Mouse (Mus musculus): Measurements from ENCODE around the gene Psd. TPM values are rescaled to one million over a fixed set of nuclear protein-coding genes. Genes with fewer than 3 reads are reported as not detected.
A peak's percentile ranks its signal among the peaks of the same experiment; 100 is the strongest.

Psd gene
- polyA plus RNA-seq, 1 experiment from 2014 or later, result 146 TPM

GRCm38 (mm10) chr19:46305432-46306267 lies 21.3 kb downstream of the Psd start:
- Histone ChIP-seq H3K27ac (ENCODE audit: low read length) (no peak overlapping the region), H3K4me3 (ENCODE audit: low read depth, low read length) (peak overlapping the region; percentile 45), H3K4me1 (ENCODE audit: control insufficient read depth, insufficient read depth, low read length) (peaks cover 22% of the 10 kb centered on the region), H3K4me2 (ENCODE audit: low read length) (peak overlapping the region; percentile 80), H3K9ac (ENCODE audit: low read depth, low read length) (peak overlapping the region; percentile 54), H3K9me3 (replicated peaks; ENCODE audit: control insufficient read depth, low read length, poor library complexity, severe bottlenecking) (no peaks in the 10 kb centered on the region), H3K36me3 (ENCODE audit: control insufficient read depth, insufficient read depth, low read length) (no peaks in the 10 kb centered on the region), H3K27me3 (ENCODE audit: control insufficient read depth, insufficient read depth, low read depth, low read length) (peaks cover 29% of the 10 kb centered on the region)
- under 1% methylated on average over 43 of the region's 43 CpGs for WGBS
- ATAC-seq, result no peak; the same call in 1 of the 2 replicates

- peak overlapping the region; percentile 80 for H3K4me2 ChIP-seq (ENCODE audit: low read length)
- peaks cover 22% of the 10 kb centered on the region for H3K4me1 ChIP-seq (ENCODE audit: control insufficient read depth, insufficient read depth, low read length)
- WGBS, result under 1% methylated on average over 34 of the region's 34 CpGs
- no peak overlapping the region for H3K27ac ChIP-seq (ENCODE audit: low read length)
- 0 out of 2 replicates have a peak, but pooled peaks have one; percentile 22 for ATAC-seq
- H3K4me3 ChIP-seq (ENCODE audit: low read depth, low read length), result peak overlapping the region; percentile 45
- H3K36me3 ChIP-seq (ENCODE audit: control insufficient read depth, insufficient read depth, low read length), result no peaks in the 10 kb centered on the region
- peaks cover 29% of the 10 kb centered on the region for H3K27me3 ChIP-seq (ENCODE audit: control insufficient read depth, insufficient read depth, low read depth, low read length)
- peak overlapping the region; percentile 54 for H3K9ac ChIP-seq (ENCODE audit: low read depth, low read length)
- H3K9me3 ChIP-seq (replicated peaks; ENCODE audit: control insufficient read depth, low read length, poor library complexity, severe bottlenecking), result no peaks in the 10 kb centered on the region
Measured at GRCm38 (mm10) chr19:46304908-46305333, 22.0 kb downstream of the Psd start.

- Histone ChIP-seq H3K4me2 (ENCODE audit: low read length) (peak within 1 kb of the TSS; percentile 80), H3K27ac (ENCODE audit: low read length) (no peak within 1 kb of the TSS), H3K9ac (ENCODE audit: low read depth, low read length) (peak within 1 kb of the TSS; percentile 54), H3K27me3 (ENCODE audit: control insufficient read depth, insufficient read depth, low read depth, low read length) (peaks cover 29% of the 10 kb centered on the region), H3K36me3 (ENCODE audit: control insufficient read depth, insufficient read depth, low read length) (no peaks in the 10 kb centered on the region), H3K9me3 (replicated peaks; ENCODE audit: control insufficient read depth, low read length, poor library complexity, severe bottlenecking) (no peaks in the 10 kb centered on the region), H3K4me1 (ENCODE audit: control insufficient read depth, insufficient read depth, low read length) (peaks cover 22% of the 10 kb centered on the region), H3K4me3 (ENCODE audit: low read depth, low read length) (peak within 1 kb of the TSS; percentile 45)
- peak; percentile 76 for ATAC-seq
- whole genome bisulfite sequencing, result under 1% methylated on average over 39 of the region's 39 CpGs
Measured at GRCm38 (mm10) chr19:46304216-46304841, 22.6 kb downstream of the Psd start, which contains the start of gene Nfkb2. Gene Nfkb2 (plus strand): TSS chr19:46304320.

- Histone ChIP-seq H3K9ac (ENCODE audit: low read depth, low read length) (no peak overlapping the region), H3K27me3 (ENCODE audit: control insufficient read depth, insufficient read depth, low read depth, low read length) (peaks cover 29% of the 10 kb centered on the region), H3K27ac (ENCODE audit: low read length) (no peak overlapping the region), H3K4me1 (ENCODE audit: control insufficient read depth, insufficient read depth, low read length) (peaks cover 17% of the 10 kb centered on the region), H3K4me2 (ENCODE audit: low read length) (peak overlapping the region; percentile 80), H3K9me3 (replicated peaks; ENCODE audit: control insufficient read depth, low read length, poor library complexity, severe bottlenecking) (no peaks in the 10 kb centered on the region), H3K4me3 (ENCODE audit: low read depth, low read length) (no peak overlapping the region; the same call in 1 of the 2 replicates), H3K36me3 (ENCODE audit: control insufficient read depth, insufficient read depth, low read length) (no peaks in the 10 kb centered on the region)
- no peak for ATAC-seq
- WGBS, result 59% methylated on average over 18 of the region's 18 CpGs
Measured at GRCm38 (mm10) chr19:46303251-46304215, 23.4 kb downstream of the Psd start.

- WGBS, result 86% methylated on average over 4 of the region's 4 CpGs
- H3K4me1 ChIP-seq (ENCODE audit: control insufficient read depth, insufficient read depth, low read length), result peaks cover 16% of the 10 kb centered on the region
Measured at GRCm38 (mm10) chr19:46302551-46302950, 24.4 kb downstream of the Psd start.

GRCm38 (mm10) chr19:46300294-46301045 lies 26.5 kb downstream of the Psd start:
- Histone ChIP-seq H3K27ac (ENCODE audit: low read length) (no peak overlapping the region), H3K36me3 (ENCODE audit: control insufficient read depth, insufficient read depth, low read length) (no peaks in the 10 kb centered on the region), H3K27me3 (ENCODE audit: control insufficient read depth, insufficient read depth, low read depth, low read length) (peaks cover 13% of the 10 kb centered on the region; the same call in 1 of the 2 replicates), H3K9ac (ENCODE audit: low read depth, low read length) (no peak overlapping the region), H3K4me1 (ENCODE audit: control insufficient read depth, insufficient read depth, low read length) (peaks cover 13% of the 10 kb centered on the region), H3K4me3 (ENCODE audit: low read depth, low read length) (no peak overlapping the region), H3K4me2 (ENCODE audit: low read length) (no peak overlapping the region), H3K9me3 (replicated peaks; ENCODE audit: control insufficient read depth, low read length, poor library complexity, severe bottlenecking) (no peaks in the 10 kb centered on the region)
- WGBS, result 38% methylated on average over 8 of the region's 8 CpGs
- ATAC-seq, result no peak

More at GRCm38 (mm10) chr19:46302551-46302950, 24.4 kb downstream of the Psd start:
- H3K4me2 ChIP-seq (ENCODE audit: low read length), result no peak overlapping the region
- no peak overlapping the region for H3K9ac ChIP-seq (ENCODE audit: low read depth, low read length)
- no peak overlapping the region for H3K27ac ChIP-seq (ENCODE audit: low read length)
- H3K4me3 ChIP-seq (ENCODE audit: low read depth, low read length), result no peak overlapping the region
- no peaks in the 10 kb centered on the region for H3K36me3 ChIP-seq (ENCODE audit: control insufficient read depth, insufficient read depth, low read length)
- H3K27me3 ChIP-seq (ENCODE audit: control insufficient read depth, insufficient read depth, low read depth, low read length), result peaks cover 25% of the 10 kb centered on the region
- H3K9me3 ChIP-seq (replicated peaks; ENCODE audit: control insufficient read depth, low read length, poor library complexity, severe bottlenecking), result no peaks in the 10 kb centered on the region
- ATAC-seq, result no peak

- no peaks in the 10 kb centered on the region for H3K27me3 ChIP-seq (ENCODE audit: control insufficient read depth, insufficient read depth, low read depth, low read length)
- no peaks in the 10 kb centered on the region for H3K9me3 ChIP-seq (replicated peaks; ENCODE audit: control insufficient read depth, low read length, poor library complexity, severe bottlenecking)
- H3K36me3 ChIP-seq (ENCODE audit: control insufficient read depth, insufficient read depth, low read length), result no peaks in the 10 kb centered on the region
- H3K4me1 ChIP-seq (ENCODE audit: control insufficient read depth, insufficient read depth, low read length), result no peaks in the 10 kb centered on the region
- no peak overlapping the region for H3K27ac ChIP-seq (ENCODE audit: low read length)
- ATAC-seq, result no peak
- H3K4me3 ChIP-seq (ENCODE audit: low read depth, low read length), result no peak overlapping the region
- 76% methylated on average over 4 of the region's 4 CpGs for WGBS
- H3K4me2 ChIP-seq (ENCODE audit: low read length), result no peak overlapping the region
- H3K9ac ChIP-seq (ENCODE audit: low read depth, low read length), result no peak overlapping the region
Measured at GRCm38 (mm10) chr19:46296938-46297337, 30.0 kb downstream of the Psd start.

GRCm38 (mm10) chr19:46290535-46291105 lies 36.3 kb downstream of the Psd start:
- 71% methylated on average over 12 of the region's 12 CpGs for WGBS
- ATAC-seq, result no peak
- H3K4me1 ChIP-seq (ENCODE audit: control insufficient read depth, insufficient read depth, low read length), result no peaks in the 10 kb centered on the region
- H3K27me3 ChIP-seq (ENCODE audit: control insufficient read depth, insufficient read depth, low read depth, low read length), result no peaks in the 10 kb centered on the region
- H3K9ac ChIP-seq (ENCODE audit: low read depth, low read length), result no peak overlapping the region
- H3K9me3 ChIP-seq (replicated peaks; ENCODE audit: control insufficient read depth, low read length, poor library complexity, severe bottlenecking), result no peaks in the 10 kb centered on the region
- H3K4me3 ChIP-seq (ENCODE audit: low read depth, low read length), result no peak overlapping the region
- peaks cover 11% of the 10 kb centered on the region for H3K36me3 ChIP-seq (ENCODE audit: control insufficient read depth, insufficient read depth, low read length)
- H3K4me2 ChIP-seq (ENCODE audit: low read length), result no peak overlapping the region
- H3K27ac ChIP-seq (ENCODE audit: low read length), result no peak overlapping the region
